In the genomic region with DNA sequence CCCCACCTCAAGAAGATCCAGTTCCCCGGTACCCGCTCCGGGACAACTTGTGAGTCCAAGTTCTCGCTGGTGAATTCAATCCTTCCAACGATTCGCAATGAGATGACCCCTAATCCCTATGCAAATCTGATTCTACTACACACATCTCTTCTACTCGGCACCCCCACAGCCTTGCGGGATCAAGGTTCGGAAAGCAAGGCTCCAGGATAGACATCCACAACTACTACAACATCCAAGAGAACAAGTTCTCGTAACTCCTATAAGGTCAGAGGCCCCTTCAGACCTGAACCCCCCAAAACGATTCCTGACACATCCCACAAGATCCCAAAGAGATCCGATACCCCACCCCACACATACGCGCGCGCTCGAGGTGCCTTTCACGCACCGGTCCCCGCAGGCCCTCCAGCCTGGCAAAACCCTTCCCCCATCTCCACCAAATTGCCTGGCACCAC, we compare ENCODE assay signal across 8 mouse cellular contexts. TPM values are rescaled to one million over a fixed set of nuclear protein-coding genes. Genes with fewer than 3 reads are reported as not detected.
DNase-seq lines count a peak whose midpoint lies in the region; ATAC-seq and TF ChIP-seq lines count a peak whose summit lies in the region.

No protein-coding gene starts in this region.

- no peaks in the 10 kb centered on the region for H3K9me3 ChIP-seq in forebrain, embryonic 10.5 days
- H3K9me3 ChIP-seq in limb, embryonic 12.5 days: no peaks in the 10 kb centered on the region

- no peaks in the 10 kb centered on the region for H3K27me3 ChIP-seq in kidney, adult 2 months (replicated peaks; ENCODE audit: control insufficient read depth, insufficient read depth, low read length)
- H3K27me3 ChIP-seq in forebrain, embryonic 10.5 days (ENCODE audit: poor library complexity, severe bottlenecking): no peaks in the 10 kb centered on the region
- no peaks in the 10 kb centered on the region for H3K27me3 ChIP-seq in limb, embryonic 12.5 days
- H3K27me3 ChIP-seq in splenic B cell, adult 2 months (ENCODE audit: control insufficient read depth, insufficient read depth, low read length, poor library complexity, severe bottlenecking): no peaks in the 10 kb centered on the region

- peak overlapping the region; percentile 97 for H3K9ac ChIP-seq in limb, embryonic 12.5 days (replicated peaks)

- peak overlapping the region; percentile 92 for H3K27ac ChIP-seq in kidney, adult 2 months (ENCODE audit: insufficient read depth, low read depth, low read length)
- peak overlapping the region; percentile 99 for H3K27ac ChIP-seq in forebrain, embryonic 10.5 days
- H3K27ac ChIP-seq in limb, embryonic 12.5 days: peak overlapping the region; percentile 99

- WGBS in kidney, adult 2 months: under 1% methylated on average over 20 of the region's 20 CpGs
- WGBS in forebrain, embryonic 10.5 days: under 1% methylated on average over 20 of the region's 20 CpGs
- under 1% methylated on average over 20 of the region's 20 CpGs for whole genome bisulfite sequencing in limb, embryonic 12.5 days

- no peak for ATAC-seq in limb, embryonic 12.5 days (ENCODE audit: insufficient number of reproducible peaks, insufficient read depth, low FRiP score, low TSS enrichment, low read depth)

- no peak for TF ChIP-seq POLR2A in kidney, adult 2 months (IDR thresholded peaks at IDR 0.05; ENCODE audit: low read depth, low read length)

- DNase-seq in kidney, adult 2 months: peak; percentile 50
- no peak for DNase-seq in kidney, adult 11 months
- DNase-seq in ES-CJ7 (ENCODE audit: low read depth, low spot score): peak; percentile 27
- DNase-seq in forebrain, embryonic 10.5 days (ENCODE audit: extremely low spot score, low spot score): no peak
- peak; percentile 17 for DNase-seq in splenic B cell, adult 2 months (ENCODE audit: low read depth, low spot score)
- no peak for DNase-seq in embryo, embryonic 10.5 days (ENCODE audit: low spot score)
- DNase-seq in left cerebral cortex, adult 18-20 months (ENCODE audit: low spot score in 2 of 2): no peak

- peaks cover 10% of the 10 kb centered on the region; the same call in 1 of the 2 replicates for H3K4me1 ChIP-seq in kidney, adult 2 months (ENCODE audit: control insufficient read depth, insufficient read depth, low read length)
- peaks cover 54% of the 10 kb centered on the region for H3K4me1 ChIP-seq in forebrain, embryonic 10.5 days
- H3K4me1 ChIP-seq in limb, embryonic 12.5 days (replicated peaks): peaks cover 33% of the 10 kb centered on the region

- peaks cover 2% of the 10 kb centered on the region; the same call in 1 of the 2 replicates for H3K36me3 ChIP-seq in kidney, adult 2 months (ENCODE audit: control insufficient read depth, insufficient read depth, low read length)
- peaks cover 26% of the 10 kb centered on the region for H3K36me3 ChIP-seq in forebrain, embryonic 10.5 days (replicated peaks)
- H3K36me3 ChIP-seq in limb, embryonic 12.5 days: peaks cover 21% of the 10 kb centered on the region
- H3K36me3 ChIP-seq in splenic B cell, adult 2 months (ENCODE audit: control insufficient read depth, insufficient read depth, low read length, poor library complexity, severe bottlenecking): no peaks in the 10 kb centered on the region

- H3K4me2 ChIP-seq in limb, embryonic 12.5 days: peak overlapping the region; percentile 80

- peak overlapping the region; percentile 82 for H3K4me3 ChIP-seq in kidney, adult 2 months (ENCODE audit: insufficient read depth, low read depth, low read length)
- peak overlapping the region; percentile 99 for H3K4me3 ChIP-seq in forebrain, embryonic 10.5 days
- H3K4me3 ChIP-seq in limb, embryonic 12.5 days (replicated peaks): peak overlapping the region; percentile 94

- TF ChIP-seq CTCF in kidney, adult 2 months (conservative IDR thresholded peaks at IDR 0.05; ENCODE audit: insufficient read depth, insufficient read length, low read depth, low read length): no peak

RNA-seq across cellular contexts. Expression of a gene that starts 0.8 kb away (rescaled TPM):
- 62.1 and 81.3 TPM in 2 replicates for polyA plus RNA-seq in kidney, adult 2 months (2012; rRNA removed)
- 45.8 and 46.2 TPM in 2 replicates for polyA plus RNA-seq in forebrain, embryonic 10.5 days (2016; fragmentation: Nextera tagmentation; extraction: Ambion mirVana)
- polyA plus RNA-seq in limb, embryonic 12.5 days (2016; fragmentation: Nextera tagmentation; extraction: Ambion mirVana): 58.1 and 59.2 TPM in 2 replicates
- total RNA-seq in left cerebral cortex, adult 18-20 months (2021): 10 to 100 TPM; 28.7 to 31.4 TPM

RNA-seq across cellular contexts. Expression of a gene that starts 19.1 kb away (rescaled TPM):
- polyA plus RNA-seq in kidney, adult 2 months (2012; rRNA removed): 0.20 TPM in 1 of 2 replicates, not detected in the other
- polyA plus RNA-seq in forebrain, embryonic 10.5 days (2016; fragmentation: Nextera tagmentation; extraction: Ambion mirVana): not detected in 2 replicates
- polyA plus RNA-seq in limb, embryonic 12.5 days (2016; fragmentation: Nextera tagmentation; extraction: Ambion mirVana): 0.13 TPM in 1 of 2 replicates, not detected in the other
- total RNA-seq in left cerebral cortex, adult 18-20 months (2021): under 1 TPM; 0.51 to 0.68 TPM

RNA-seq across cellular contexts. Expression of a gene that starts 19.8 kb away (rescaled TPM):
- polyA plus RNA-seq in kidney, adult 2 months (2012; rRNA removed): 11.2 and 11.7 TPM in 2 replicates
- polyA plus RNA-seq in forebrain, embryonic 10.5 days (2016; fragmentation: Nextera tagmentation; extraction: Ambion mirVana): 0.47 and 0.68 TPM in 2 replicates
- polyA plus RNA-seq in limb, embryonic 12.5 days (2016; fragmentation: Nextera tagmentation; extraction: Ambion mirVana): 0.24 TPM in 1 of 2 replicates, not detected in the other
- total RNA-seq in left cerebral cortex, adult 18-20 months (2021): under 1 TPM in 1 of 2 experiments, not detected in 1; 0.54 TPM

RNA-seq across cellular contexts. Expression of a gene that starts 26.3 kb away (rescaled TPM):
- 40.2 and 42.6 TPM in 2 replicates for polyA plus RNA-seq in kidney, adult 2 months (2012; rRNA removed)
- polyA plus RNA-seq in forebrain, embryonic 10.5 days (2016; fragmentation: Nextera tagmentation; extraction: Ambion mirVana): 122 and 127 TPM in 2 replicates
- polyA plus RNA-seq in limb, embryonic 12.5 days (2016; fragmentation: Nextera tagmentation; extraction: Ambion mirVana): 81.7 and 82.4 TPM in 2 replicates
- total RNA-seq in left cerebral cortex, adult 18-20 months (2021): 10 to 100 TPM; 27.2 to 34.1 TPM

RNA-seq across cellular contexts. Expression of a gene that starts 33.4 kb away (rescaled TPM):
- 942 and 1,044 TPM in 2 replicates for polyA plus RNA-seq in kidney, adult 2 months (2012; rRNA removed)
- 11.9 and 13.1 TPM in 2 replicates for polyA plus RNA-seq in forebrain, embryonic 10.5 days (2016; fragmentation: Nextera tagmentation; extraction: Ambion mirVana)
- not detected in 2 replicates for polyA plus RNA-seq in limb, embryonic 12.5 days (2016; fragmentation: Nextera tagmentation; extraction: Ambion mirVana)
- not detected for total RNA-seq in left cerebral cortex, adult 18-20 months (2021)

Comparison
In these comparisons a context has a peak if more than half of its experiments do, and no peak if none do; other contexts are left out.
1. DNase-seq: peak in kidney, adult 2 months (single experiment), ES-CJ7 (single experiment) and splenic B cell, adult 2 months (single experiment); none in kidney, adult 11 months (single experiment), forebrain, embryonic 10.5 days (single experiment), embryo, embryonic 10.5 days (single experiment) and left cerebral cortex, adult 18-20 months (0 of 2).
2. Peak in every context shown above with its lines, with median percentiles within 50 percentile points of each other: H3K27ac ChIP-seq and H3K4me3 ChIP-seq.